Mouse (Mus musculus) C2C12 (cell line): Measurements from ENCODE around the gene Lbh. TPM values are rescaled to one million over a fixed set of nuclear protein-coding genes. Genes with fewer than 3 reads are reported as not detected.

Source experiments
- H3K27me3 ChIP-seq: one replicate; pipeline ENCODE4 v1.6.1; 2011; ENCODE audit not compliant: control insufficient read depth, insufficient read depth, insufficient read length
- H3K36me3 ChIP-seq: one replicate; pipeline ENCODE4 v1.6.1; 2011; ENCODE audit not compliant: control insufficient read depth, insufficient read depth
- H3K4me3 ChIP-seq: one replicate; pipeline ENCODE4 v1.5.1; 2011; ENCODE audit warnings: mild to moderate bottlenecking, control low read depth; ENCODE audit not compliant: poor library complexity, insufficient read depth, severe bottlenecking
- H3K79me2 ChIP-seq: one replicate; pipeline ENCODE4 v1.6.1; 2011; ENCODE audit not compliant: control insufficient read depth, insufficient read depth
- H3K79me3 ChIP-seq: one replicate; pipeline ENCODE4 v1.6.1; 2011; ENCODE audit warnings: low read depth, control low read depth
- H3ac ChIP-seq: one replicate; pipeline ENCODE3; 2011; ENCODE audit warnings: low read depth; ENCODE audit not compliant: control insufficient read depth, insufficient read length
- CEBPB ChIP-seq: IDR thresholded peaks from one replicate; pipeline ENCODE4 v1.6.1; 2011; ENCODE audit warnings: low read depth, mild to moderate bottlenecking, control low read depth, moderate library complexity
- CTCF ChIP-seq: IDR thresholded peaks from one replicate; pipeline ENCODE4 v1.5.1; 2011; ENCODE audit not compliant: control insufficient read depth, insufficient read depth, insufficient read length
- FOSL1 ChIP-seq: IDR thresholded peaks from one replicate; pipeline ENCODE4 v1.8.0; 2011; ENCODE audit warnings: mild to moderate bottlenecking, low read length; ENCODE audit not compliant: poor library complexity, insufficient read depth, severe bottlenecking
- MAX ChIP-seq: IDR thresholded peaks from one replicate; pipeline ENCODE4 v1.6.1; 2011; ENCODE audit warnings: mild to moderate bottlenecking, control low read depth
- MYOD1 ChIP-seq: IDR thresholded peaks from one replicate; pipeline ENCODE4 v1.6.1; 2011; ENCODE audit warnings: low read depth; ENCODE audit not compliant: control insufficient read depth, insufficient read length
- MYOG ChIP-seq: IDR thresholded peaks from one replicate; pipeline ENCODE4 v1.6.1; 2011; ENCODE audit not compliant: control insufficient read depth, insufficient read length; ENCODE audit errors: extremely low read depth
- USF1 ChIP-seq: IDR thresholded peaks from one replicate; pipeline ENCODE4 v1.6.1; 2011; ENCODE audit warnings: low read depth, mild to moderate bottlenecking, control low read depth, moderate library complexity
- polyA plus RNA-seq: library from polyadenylated mRNA; unstranded; fragments of >200 nt; fragmentation: generic; extraction: Trizol; gene quantifications from one replicate; pipeline ENCODE4 v1.2.1, GENCODE M21; 2012; ENCODE audit warnings: missing spikeins

Lbh gene
- polyA plus RNA-seq, 1 experiment: 38.4 TPM

- Histone ChIP-seq H3ac (no peak overlapping the region), H3K27me3 (no peaks in the 10 kb centered on the region), H3K79me2 (no peaks in the 10 kb centered on the region), H3K36me3 (no peaks in the 10 kb centered on the region), H3K79me3 (no peaks in the 10 kb centered on the region), H3K4me3 (no peak overlapping the region)
- TF ChIP-seq CTCF: no peak
- no peak for TF ChIP-seq USF1
- no peak for TF ChIP-seq MAX
- TF ChIP-seq MYOD1: no peak
- TF ChIP-seq CEBPB: no peak
- no peak for TF ChIP-seq FOSL1
Observed at GRCm38 (mm10) chr17:72889556-72890397, 28.3 kb upstream of the Lbh start.

GRCm38 (mm10) chr17:72890398-72890898 is 27.7 kb upstream of the Lbh start:
- no peak for TF ChIP-seq CEBPB
- TF ChIP-seq USF1: no peak
- no peak for TF ChIP-seq MAX
- TF ChIP-seq MYOD1: no peak
- TF ChIP-seq CTCF: no peak
- no peak overlapping the region for H3K4me3 ChIP-seq
- H3K79me2 ChIP-seq: no peaks in the 10 kb centered on the region
- no peaks in the 10 kb centered on the region for H3K79me3 ChIP-seq
- no peaks in the 10 kb centered on the region for H3K36me3 ChIP-seq
- H3K27me3 ChIP-seq: no peaks in the 10 kb centered on the region
- H3ac ChIP-seq: no peak overlapping the region

GRCm38 (mm10) chr17:72891556-72891955 is 26.5 kb upstream of the Lbh start:
- Histone ChIP-seq H3ac (no peak overlapping the region), H3K79me3 (no peaks in the 10 kb centered on the region), H3K27me3 (no peaks in the 10 kb centered on the region), H3K79me2 (no peaks in the 10 kb centered on the region), H3K36me3 (no peaks in the 10 kb centered on the region), H3K4me3 (no peak overlapping the region)
- TF ChIP-seq MYOG (no peak), MAX (no peak), CTCF (no peak), FOSL1 (no peak), USF1 (no peak), MYOD1 (no peak), CEBPB (no peak)

GRCm38 (mm10) chr17:72895506-72895905 is 22.6 kb upstream of the Lbh start:
- H3K79me2 ChIP-seq: no peaks in the 10 kb centered on the region
- TF ChIP-seq MYOG (no peak), CEBPB (no peak), FOSL1 (no peak), CTCF (no peak), USF1 (no peak), MAX (no peak), MYOD1 (no peak)
- no peak overlapping the region for H3ac ChIP-seq
- H3K4me3 ChIP-seq: no peak overlapping the region
- no peaks in the 10 kb centered on the region for H3K79me3 ChIP-seq
- no peaks in the 10 kb centered on the region for H3K27me3 ChIP-seq
- no peaks in the 10 kb centered on the region for H3K36me3 ChIP-seq

GRCm38 (mm10) chr17:72897076-72897475 is 21.0 kb upstream of the Lbh start:
- TF ChIP-seq CTCF: no peak
- TF ChIP-seq MYOG: no peak
- no peak for TF ChIP-seq FOSL1
- TF ChIP-seq MAX: no peak
- no peak for TF ChIP-seq USF1
- TF ChIP-seq MYOD1: no peak
- TF ChIP-seq CEBPB: no peak
- H3ac ChIP-seq: no peak overlapping the region
- no peaks in the 10 kb centered on the region for H3K36me3 ChIP-seq

More at GRCm38 (mm10) chr17:72897076-72897475, 21.0 kb upstream of the Lbh start:
- no peak overlapping the region for H3K4me3 ChIP-seq
- no peaks in the 10 kb centered on the region for H3K79me3 ChIP-seq
- H3K79me2 ChIP-seq: no peaks in the 10 kb centered on the region
- H3K27me3 ChIP-seq: no peaks in the 10 kb centered on the region
